Mouse (Mus musculus): ENCODE results near the gene Necab2.
A peak's percentile ranks its signal among the peaks of the same experiment; 100 is the strongest.

The Necab2 gene

GRCm38 (mm10) chr8:119456045-119456444 lies 9.5 kb downstream of the Necab2 start:
- no peak for DNase-seq

GRCm38 (mm10) chr8:119459724-119460123 lies 13.2 kb downstream of the Necab2 start:
- no peak for DNase-seq

- no peak for DNase-seq
Measured at GRCm38 (mm10) chr8:119461356-119461755, 14.8 kb downstream of the Necab2 start.

- no peak for DNase-seq
Measured at GRCm38 (mm10) chr8:119463709-119464108, 17.2 kb downstream of the Necab2 start.

- peak in 1 of 2 experiments; percentile 41 for DNase-seq
Measured at GRCm38 (mm10) chr8:119466105-119466504, 19.6 kb downstream of the Necab2 start.

- no peak for DNase-seq
Measured at GRCm38 (mm10) chr8:119466794-119467193, 20.3 kb downstream of the Necab2 start.

- no peak for DNase-seq
Measured at GRCm38 (mm10) chr8:119468091-119468490, 21.6 kb downstream of the Necab2 start.

GRCm38 (mm10) chr8:119478684-119479083 lies 32.2 kb downstream of the Necab2 start:
- no peak for DNase-seq

GRCm38 (mm10) chr8:119484145-119484896 lies 37.8 kb downstream of the Necab2 start:
- no peak for DNase-seq

- DNase-seq: no peak
Measured at GRCm38 (mm10) chr8:119487093-119487492, 40.6 kb downstream of the Necab2 start.

- DNase-seq: peak; percentile 39 to 46
Measured at GRCm38 (mm10) chr8:119496848-119497247, 50.3 kb downstream of the Necab2 start.

- DNase-seq: no peak
Measured at GRCm38 (mm10) chr8:119499836-119500235, 53.3 kb downstream of the Necab2 start.

- no peak for DNase-seq
Measured at GRCm38 (mm10) chr8:119501598-119501997, 55.1 kb downstream of the Necab2 start, which contains the start of gene Slc38a8. TSS of gene Slc38a8 (minus strand) at chr8:119501698.

- DNase-seq: no peak
Measured at GRCm38 (mm10) chr8:119502111-119502510, 55.6 kb downstream of the Necab2 start.

GRCm38 (mm10) chr8:119503191-119503767 lies 56.8 kb downstream of the Necab2 start:
- no peak for DNase-seq

- DNase-seq: no peak
Measured at GRCm38 (mm10) chr8:119505488-119505887, 59.0 kb downstream of the Necab2 start.

GRCm38 (mm10) chr8:119506106-119506505 lies 59.6 kb downstream of the Necab2 start:
- no peak for DNase-seq

- DNase-seq: no peak
Measured at GRCm38 (mm10) chr8:119510471-119510870, 64.0 kb downstream of the Necab2 start.

- DNase-seq: no peak
Measured at GRCm38 (mm10) chr8:119511722-119512121, 65.2 kb downstream of the Necab2 start.

GRCm38 (mm10) chr8:119513405-119513804 lies 66.9 kb downstream of the Necab2 start:
- DNase-seq: peak in 1 of 2 experiments; percentile 26

- DNase-seq: no peak
Measured at GRCm38 (mm10) chr8:119514940-119515339, 68.4 kb downstream of the Necab2 start.

GRCm38 (mm10) chr8:119515767-119516166 lies 69.2 kb downstream of the Necab2 start:
- peak; percentile 33 to 50 for DNase-seq

- no peak for DNase-seq
Measured at GRCm38 (mm10) chr8:119516674-119517073, 70.2 kb downstream of the Necab2 start.

- no peak for DNase-seq
Measured at GRCm38 (mm10) chr8:119520102-119520501, 73.6 kb downstream of the Necab2 start.

Measured in lung, adult 18-20 months (tissue).